Mouse (Mus musculus) splenic B cell, adult 2 months (primary cell): ENCODE data around the gene Vmn1r115.
"Not testable (repeated sequence)": the region's sequence is repeated elsewhere in the genome, so short reads cannot be mapped to it uniquely, and the experiment has no call there.

Source experiments
- DNase-seq: peaks from one replicate; pipeline ENCODE4 v3.0.0-alpha.2; 2011; ENCODE audit warnings: low read depth, low spot score
- H3K27me3 ChIP-seq: 2 replicates; pipeline ENCODE4 v1.6.1; 2012; ENCODE audit warnings: mild to moderate bottlenecking, low read length, moderate library complexity, mixed read lengths; ENCODE audit not compliant: control insufficient read depth, poor library complexity, insufficient read depth, severe bottlenecking
- H3K36me3 ChIP-seq: 2 replicates; pipeline ENCODE4 v1.6.1; 2012; ENCODE audit warnings: mild to moderate bottlenecking, low read length, moderate library complexity, mixed read lengths; ENCODE audit not compliant: control insufficient read depth, poor library complexity, insufficient read depth, severe bottlenecking

The Vmn1r115 gene

DNA sequence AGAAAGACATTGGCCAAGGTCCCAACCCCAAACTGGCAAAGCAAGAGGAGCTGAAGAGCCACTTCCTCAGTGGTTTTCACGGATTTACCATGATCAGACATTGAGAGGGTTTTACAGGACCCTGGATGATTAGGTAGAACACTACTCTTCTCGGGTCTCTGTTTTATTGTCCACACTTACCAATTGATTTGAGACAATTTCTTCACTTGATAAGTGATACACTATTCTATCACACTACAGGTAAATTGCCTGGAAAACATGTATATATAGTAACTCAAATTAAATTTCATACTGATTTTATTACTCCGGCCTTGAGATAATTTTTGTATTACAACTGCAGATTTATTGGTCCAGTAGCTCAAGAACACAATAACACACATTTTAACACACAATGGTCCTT, at the start of gene Vmn1r115:
Vmn1r115 (minus strand) TSS at position 101 of the 400 bp plus-strand sequence.
- DNase-seq, H3K36me3 ChIP-seq, H3K27me3 ChIP-seq: not testable (repeated sequence)

DNA sequence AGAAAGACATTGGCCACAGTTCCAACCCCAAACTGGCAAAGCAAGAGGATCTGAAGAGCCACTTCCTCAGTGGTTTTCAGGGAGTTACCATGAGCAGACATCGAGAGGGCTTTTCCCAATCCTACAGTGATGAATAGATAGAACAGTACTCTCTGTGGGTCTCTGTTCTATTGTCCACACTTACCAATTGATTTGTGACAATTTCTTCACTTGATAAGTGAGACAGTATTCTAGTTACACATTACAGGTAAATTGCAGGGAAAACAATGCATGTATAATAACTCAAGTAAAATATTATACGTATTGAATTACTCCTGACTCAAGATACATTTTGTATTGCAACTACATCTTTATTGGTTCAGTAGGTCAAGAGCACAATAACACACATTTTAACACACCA, 39.2 kb upstream of the Vmn1r115 start, which contains the start of gene Vmn1r117:
Vmn1r117 (minus strand) TSS at position 101 of the 400 bp plus-strand sequence.
- not testable (repeated sequence) for H3K27me3 ChIP-seq, H3K36me3 ChIP-seq, DNase-seq

DNA sequence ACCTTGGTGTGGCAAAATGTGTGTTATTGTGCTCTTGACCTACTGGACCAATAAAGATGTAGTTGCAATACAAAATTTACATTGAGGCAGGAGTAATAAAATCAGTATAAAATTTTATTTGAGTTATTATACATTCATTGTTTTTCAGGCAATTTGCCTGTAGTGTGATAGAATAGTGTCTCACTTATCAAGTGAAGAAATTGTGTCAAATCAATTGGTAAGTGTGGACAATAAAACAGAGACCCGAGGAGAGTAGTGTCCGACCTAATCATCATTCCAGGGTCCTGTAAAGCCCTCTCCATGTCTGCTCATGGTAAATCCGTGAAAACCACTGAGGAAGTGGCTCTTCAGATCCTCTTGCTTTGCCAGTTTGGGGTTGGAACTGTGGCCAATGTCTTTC, 27.2 kb upstream of the Vmn1r115 start, which contains the start of gene Vmn1r116:
Vmn1r116 (plus strand) TSS at position 301 of the 400 bp plus-strand sequence.
- DNase-seq, H3K36me3 ChIP-seq, H3K27me3 ChIP-seq: not testable (repeated sequence)

DNA sequence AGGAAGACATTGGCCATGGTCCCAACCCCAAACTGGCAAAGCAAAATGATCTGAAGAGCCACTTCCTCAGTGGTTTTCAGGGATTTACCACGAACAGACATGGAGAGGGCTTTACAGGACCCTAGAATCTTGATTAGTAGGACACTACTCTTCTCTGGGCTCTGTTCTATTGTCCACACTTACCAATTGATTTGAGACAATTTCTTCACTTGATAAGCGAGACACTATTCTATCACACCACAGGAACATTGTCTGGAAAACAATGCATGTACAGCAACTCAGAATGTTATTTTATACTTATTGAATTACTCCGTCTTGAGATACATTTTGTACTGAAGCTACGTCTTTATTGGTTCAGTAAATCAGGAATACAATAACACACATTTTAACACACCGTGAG, 32.7 kb downstream of the Vmn1r115 start, which contains the start of gene Vmn1r114:
Vmn1r114 (minus strand) TSS at position 101 of the 400 bp plus-strand sequence.
- not testable (repeated sequence) for H3K36me3 ChIP-seq, H3K27me3 ChIP-seq, DNase-seq
